8 mouse cellular contexts compared by ENCODE assay signal in the genomic region with DNA sequence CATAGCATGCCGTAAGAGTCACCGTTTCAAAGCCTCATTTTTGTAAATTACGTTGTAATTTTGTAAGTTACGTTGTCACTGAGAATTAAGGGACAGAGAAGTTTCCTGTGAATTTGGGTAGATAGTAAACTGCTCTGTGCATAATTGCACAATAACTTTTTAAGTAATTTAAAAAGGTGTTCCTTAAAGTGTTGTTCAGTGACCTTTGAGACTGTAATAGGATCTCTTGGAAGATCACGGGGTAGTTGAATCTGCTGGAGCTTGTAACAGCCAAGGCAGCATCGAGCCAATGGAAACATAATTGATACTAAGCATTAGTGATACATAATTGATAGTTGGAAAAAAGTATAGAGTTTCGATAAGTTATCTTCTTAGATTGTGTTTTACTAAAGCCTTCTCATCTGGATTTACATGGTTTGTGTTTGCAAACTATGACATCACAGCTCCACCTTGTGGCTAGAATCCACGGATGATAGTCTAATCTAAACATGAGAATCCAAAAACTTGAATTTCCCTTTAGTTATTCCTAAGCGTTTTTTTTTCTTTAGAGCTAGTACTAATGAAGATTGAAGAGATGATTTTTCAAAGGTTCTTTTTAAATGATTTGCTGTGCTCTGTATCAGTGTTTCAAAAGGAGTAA.
DNase-seq lines count a peak whose midpoint lies in the region; ATAC-seq and TF ChIP-seq lines count a peak whose summit lies in the region.

No protein-coding gene starts in this region.

- no peaks in the 10 kb centered on the region for H3K9me3 ChIP-seq in kidney, embryonic 16.5 days (ENCODE audit: low read length)
- H3K9me3 ChIP-seq in CH12.LX (replicated peaks; ENCODE audit: low read length): no peaks in the 10 kb centered on the region
- no peaks in the 10 kb centered on the region for H3K9me3 ChIP-seq in midbrain, embryonic 15.5 days

- peak; percentile 94 for TF ChIP-seq RAD21 in CH12.LX (IDR thresholded peaks at IDR 0.05; ENCODE audit: low read depth, low read length)

- H3K4me3 ChIP-seq in kidney, embryonic 16.5 days (ENCODE audit: low read length): no peak overlapping the region
- no peak overlapping the region for H3K4me3 ChIP-seq in CH12.LX (replicated peaks in 1 of 3; ENCODE audit: low read depth in 2 of 3, low read length in 2 of 3, poor library complexity in 1 of 3)
- H3K4me3 ChIP-seq in midbrain, embryonic 15.5 days: no peak overlapping the region

- no peak for TF ChIP-seq POLR2A in CH12.LX (IDR thresholded peaks at IDR 0.05; ENCODE audit: low read depth, low read length)

- dilution Hi-C loops in CH12.LX (cut with MboI; ENCODE audit: extremely low pct_ligation_motif_present, extremely low pct_unique_long_range_greater_than_20kb, low sequenced_read_pairs): no loop called here

- no peaks in the 10 kb centered on the region for H3K79me2 ChIP-seq in CH12.LX (replicated peaks; ENCODE audit: control insufficient read depth, extremely low read depth, insufficient read depth, poor library complexity, severe bottlenecking)

- H3K4me1 ChIP-seq in kidney, embryonic 16.5 days (ENCODE audit: insufficient read depth, low read length): 0 out of 2 replicates have a peak, but pooled peaks cover 2% of the 10 kb centered on the region
- peaks cover 2 to 33% of the 10 kb centered on the region in 2 experiments for H3K4me1 ChIP-seq in CH12.LX (ENCODE audit: control insufficient read depth in 1 of 2, insufficient read depth in 2 of 2)
- no peaks in the 10 kb centered on the region for H3K4me1 ChIP-seq in midbrain, embryonic 15.5 days

- TF ChIP-seq CTCF in CH12.LX (conservative IDR thresholded peaks at IDR 0.05 in 1 of 2, IDR thresholded peaks at IDR 0.05 in 1 of 2; ENCODE audit: low read depth in 2 of 2, low read length in 2 of 2): peak; percentile 13 to 87; a peak in 2 of 4 replicates

- in situ Hi-C loops in CH12.LX (cut with MboI; ENCODE audit: low pct_ligation_motif_present, low pct_unique_long_range_greater_than_20kb, low sequenced_read_pairs): loop anchor here (10.0 to 25.0 kb wide), 3 partner anchors 126 to 473 kb away; no protein-coding TSS in a partner anchor

- peak; percentile 46 for DNase-seq in kidney, adult 18-20 months
- DNase-seq in CH12.LX (ENCODE audit: extremely low read depth): no peak
- peak; percentile 67 for DNase-seq in adrenal gland, postnatal 14 days
- peak; percentile 28 for DNase-seq in forelimb bud, embryonic 11.5 days (ENCODE audit: low read depth, low spot score)
- peak; percentile 40 to 83 for DNase-seq in kidney, postnatal 25 days
- no peak for DNase-seq in spleen, postnatal 4 days (ENCODE audit: low spot score in 2 of 2)

- no peaks in the 10 kb centered on the region for H3K27me3 ChIP-seq in kidney, embryonic 16.5 days (ENCODE audit: insufficient read depth, low read length)
- H3K27me3 ChIP-seq in CH12.LX (replicated peaks): no peaks in the 10 kb centered on the region
- H3K27me3 ChIP-seq in midbrain, embryonic 15.5 days (replicated peaks): no peaks in the 10 kb centered on the region

- no peak; the same call in 1 of the 2 replicates for ATAC-seq in kidney, embryonic 16.5 days (ENCODE audit: low FRiP score, low TSS enrichment)
- ATAC-seq in midbrain, embryonic 15.5 days (replicated peaks): peak; percentile 61; the same call in 1 of the 2 replicates

- TF ChIP-seq EP300 in CH12.LX (IDR thresholded peaks at IDR 0.05; ENCODE audit: low read length): no peak

- 46% methylated on average over 9 of the region's 9 CpGs for WGBS in kidney, embryonic 16.5 days
- WGBS in midbrain, embryonic 15.5 days: 68% methylated on average over 9 of the region's 9 CpGs

- peaks cover 7% of the 10 kb centered on the region; the same call in 1 of the 2 replicates for H3K36me3 ChIP-seq in kidney, embryonic 16.5 days (ENCODE audit: insufficient read depth, low read length)
- no peaks in the 10 kb centered on the region for H3K36me3 ChIP-seq in CH12.LX (replicated peaks in 1 of 2; ENCODE audit: control insufficient read depth in 1 of 2, insufficient read depth in 1 of 2, low read length in 1 of 2)
- no peaks in the 10 kb centered on the region for H3K36me3 ChIP-seq in midbrain, embryonic 15.5 days (replicated peaks)

- H3K9ac ChIP-seq in kidney, embryonic 16.5 days (replicated peaks; ENCODE audit: low read length): no peak overlapping the region
- no peak overlapping the region for H3K9ac ChIP-seq in CH12.LX (ENCODE audit: insufficient read depth, low read depth)
- no peak overlapping the region for H3K9ac ChIP-seq in midbrain, embryonic 15.5 days

- H3K27ac ChIP-seq in kidney, embryonic 16.5 days (ENCODE audit: low read length): no peak overlapping the region
- H3K27ac ChIP-seq in CH12.LX (ENCODE audit: insufficient read depth, low read depth): no peak overlapping the region
- H3K27ac ChIP-seq in midbrain, embryonic 15.5 days: no peak overlapping the region

- no peak overlapping the region for H3K4me2 ChIP-seq in kidney, embryonic 16.5 days (replicated peaks; ENCODE audit: low read depth, low read length)
- no peak overlapping the region for H3K4me2 ChIP-seq in CH12.LX (ENCODE audit: insufficient read depth, low read depth, poor library complexity, severe bottlenecking)
- H3K4me2 ChIP-seq in midbrain, embryonic 15.5 days: no peak overlapping the region

TF ChIP-seq in CH12.LX, 34 proteins besides CTCF, POLR2A, EP300 and RAD21:
- peak; percentile 14; the same call in 1 of the 2 replicates for TF ChIP-seq JUN (IDR thresholded peaks at IDR 0.05; ENCODE audit: insufficient read depth, low read depth, low read length)
- no peak for TF ChIP-seq BHLHE40 (IDR thresholded peaks at IDR 0.05; ENCODE audit: low read depth, low read length)
- TF ChIP-seq JUND (conservative IDR thresholded peaks at IDR 0.05; ENCODE audit: low read depth, low read length): peak; percentile 41; the same call in 1 of the 2 replicates
- no peak for TF ChIP-seq POLR2AphosphoS2 (IDR thresholded peaks at IDR 0.05; ENCODE audit: low read depth, low read length)
- TF ChIP-seq NRF1 (IDR thresholded peaks at IDR 0.05; ENCODE audit: low read depth, low read length): no peak
- TF ChIP-seq ZKSCAN1 (IDR thresholded peaks at IDR 0.05; ENCODE audit: borderline replicate concordance, low read depth, low read length): no peak
- TF ChIP-seq E2F4 (IDR thresholded peaks at IDR 0.05; ENCODE audit: insufficient replicate concordance, low read depth, low read length): 0 out of 2 replicates have a peak, but pooled peaks have one; percentile 43
- no peak for TF ChIP-seq SIN3A (IDR thresholded peaks at IDR 0.05; ENCODE audit: low read length)
- TF ChIP-seq SMC3 (IDR thresholded peaks at IDR 0.05; ENCODE audit: low read depth, low read length): peak; percentile 93
- TF ChIP-seq ZC3H11A (IDR thresholded peaks at IDR 0.05; ENCODE audit: low read depth, low read length): peak; percentile 83
- 0 out of 2 replicates have a peak, but pooled peaks have one; percentile 27 for TF ChIP-seq MYC (IDR thresholded peaks at IDR 0.05; ENCODE audit: low read depth, low read length)

Comparison
In these comparisons a context has a peak if more than half of its experiments do, and no peak if none do; other contexts are left out.
1. DNase-seq: peak in kidney, adult 18-20 months (single experiment), adrenal gland, postnatal 14 days (single experiment), forelimb bud, embryonic 11.5 days (single experiment) and kidney, postnatal 25 days (2 of 2); none in CH12.LX (single experiment) and spleen, postnatal 4 days (0 of 2).